Mouse (Mus musculus) limb, embryonic 11.5 days (tissue): ENCODE measurements around the gene Ccdc85b. TPM values are rescaled to one million over a fixed set of nuclear protein-coding genes. Genes with fewer than 3 reads are reported as not detected.

Experiments used
- ATAC-seq: fragments of 200-750 bp; cut with Nextera tagmentation; 2 replicates; pipeline ENCODE4 v1.8.0; 2017; ENCODE audit warnings: low read depth; ENCODE audit not compliant: insufficient number of reproducible peaks, low FRiP score, low TSS enrichment
- DNase-seq: peaks from one replicate; pipeline ENCODE4 v3.0.0-alpha.2; 2015; ENCODE audit warnings: low spot score
- H3K27ac ChIP-seq: fragments of 300-500 bp; sonication (generic); replicated peaks from 2 replicates; pipeline ENCODE4 v1.5.1; 2014; ENCODE audit warnings: low read depth, mild to moderate bottlenecking, low read length
- H3K27me3 ChIP-seq: fragments of 300-500 bp; sonication (generic); 2 replicates; pipeline ENCODE4 v1.6.1; 2014; ENCODE audit warnings: mild to moderate bottlenecking, low read length, mixed read lengths; ENCODE audit not compliant: control insufficient read depth, insufficient read depth
- H3K36me3 ChIP-seq: fragments of 300-500 bp; sonication (generic); 2 replicates; pipeline ENCODE4 v1.6.1; 2014; ENCODE audit warnings: mild to moderate bottlenecking, low read length, moderate library complexity, mixed read lengths; ENCODE audit not compliant: control insufficient read depth, insufficient read depth
- H3K4me1 ChIP-seq: fragments of 300-500 bp; sonication (generic); 2 replicates; pipeline ENCODE4 v1.6.1; 2014; ENCODE audit warnings: low read length, mixed read lengths; ENCODE audit not compliant: control insufficient read depth, insufficient read depth
- H3K4me2 ChIP-seq: fragments of 300-500 bp; sonication (generic); 2 replicates; pipeline ENCODE4 v1.6.1; 2014; ENCODE audit warnings: low read depth, mild to moderate bottlenecking, moderate library complexity; ENCODE audit not compliant: severe bottlenecking
- H3K4me3 ChIP-seq: fragments of 300-500 bp; sonication (generic); 2 replicates; pipeline ENCODE4 v1.5.1; 2014; ENCODE audit warnings: low read depth, low read length
- H3K9ac ChIP-seq: fragments of 300-500 bp; sonication (generic); 2 replicates; pipeline ENCODE4 v1.6.1; 2014; ENCODE audit warnings: mild to moderate bottlenecking, low read length
- H3K9me3 ChIP-seq: fragments of 300-500 bp; sonication (generic); 2 replicates; pipeline ENCODE4 v1.6.1; 2016; ENCODE audit warnings: low read length; ENCODE audit not compliant: control insufficient read depth
- WGBS: fragments of 180-500 bp; shearing (Covaris S2); extraction: QIAGEN DNeasy Blood & Tissue Kit; methylation state at CpG from one replicate; pipeline ENCODE4 v1.1.7; 2014; 5-methylcytosine and 5-hydroxymethylcytosine counted together
- polyA plus RNA-seq: library from polyadenylated mRNA; unstranded; fragments of >200 nt; fragmentation: Nextera tagmentation; extraction: Ambion mirVana; gene quantifications from 2 replicates; pipeline ENCODE4 v1.2.1, GENCODE M21; 2014

The Ccdc85b gene
- polyA plus RNA-seq, 1 experiment from 2014 or later, result 7.9 TPM

- Histone ChIP-seq H3K9ac (no peak overlapping the region), H3K27me3 (no peaks in the 10 kb centered on the region), H3K27ac (no peak overlapping the region), H3K4me1 (peaks cover 4% of the 10 kb centered on the region; the same call in 1 of the 2 replicates), H3K4me3 (no peak overlapping the region), H3K36me3 (peaks cover 12% of the 10 kb centered on the region), H3K4me2 (no peak overlapping the region), H3K9me3 (no peaks in the 10 kb centered on the region)
- ATAC-seq (no peak), DNase-seq (no peak)
- 92% methylated on average over 7 of the region's 7 CpGs for WGBS
These were observed 28.1 kb upstream of the Ccdc85b start for GRCm38 (mm10) chr19:5485821-5486220.

- WGBS, result 92% methylated on average over 8 of the region's 8 CpGs
- Histone ChIP-seq H3K9me3 (no peaks in the 10 kb centered on the region), H3K27me3 (no peaks in the 10 kb centered on the region), H3K27ac (no peak overlapping the region), H3K9ac (no peak overlapping the region), H3K36me3 (peaks cover 12% of the 10 kb centered on the region), H3K4me3 (no peak overlapping the region), H3K4me2 (no peak overlapping the region), H3K4me1 (peaks cover 4% of the 10 kb centered on the region; the same call in 1 of the 2 replicates)
- ATAC-seq (no peak), DNase-seq (no peak)
These were observed 27.7 kb upstream of the Ccdc85b start for GRCm38 (mm10) chr19:5485371-5485770.

DNA sequence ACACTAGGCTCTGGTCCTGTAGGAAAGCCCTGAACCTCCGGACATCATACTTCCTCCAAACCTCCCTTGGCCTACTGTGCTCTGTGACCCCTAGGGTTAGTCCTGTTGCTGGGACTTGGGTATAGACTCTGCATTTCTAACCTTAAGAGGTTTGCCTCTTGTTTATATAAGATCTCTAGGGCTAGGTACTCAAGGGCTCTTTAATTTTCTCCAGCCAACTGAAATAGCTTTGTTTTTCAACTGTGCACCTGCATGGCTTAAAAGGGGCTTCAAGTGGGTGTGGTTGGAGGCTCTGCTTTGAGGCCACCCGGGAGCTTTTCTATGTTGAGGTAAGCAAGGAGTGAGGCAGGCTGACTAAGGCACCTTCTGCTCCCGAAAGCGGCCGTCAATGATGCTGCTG is 26.8 kb upstream of the Ccdc85b start:
- H3K4me3 ChIP-seq, result no peak overlapping the region
- H3K36me3 ChIP-seq, result peaks cover 13% of the 10 kb centered on the region
- H3K27ac ChIP-seq, result no peak overlapping the region
- H3K4me1 ChIP-seq, result peaks cover 4% of the 10 kb centered on the region; the same call in 1 of the 2 replicates
- 89% methylated on average over 5 of the region's 5 CpGs for WGBS
- no peak overlapping the region for H3K4me2 ChIP-seq
- no peak for DNase-seq
- ATAC-seq, result no peak
- H3K9ac ChIP-seq, result no peak overlapping the region
- H3K27me3 ChIP-seq, result no peaks in the 10 kb centered on the region
- H3K9me3 ChIP-seq, result no peaks in the 10 kb centered on the region

DNA sequence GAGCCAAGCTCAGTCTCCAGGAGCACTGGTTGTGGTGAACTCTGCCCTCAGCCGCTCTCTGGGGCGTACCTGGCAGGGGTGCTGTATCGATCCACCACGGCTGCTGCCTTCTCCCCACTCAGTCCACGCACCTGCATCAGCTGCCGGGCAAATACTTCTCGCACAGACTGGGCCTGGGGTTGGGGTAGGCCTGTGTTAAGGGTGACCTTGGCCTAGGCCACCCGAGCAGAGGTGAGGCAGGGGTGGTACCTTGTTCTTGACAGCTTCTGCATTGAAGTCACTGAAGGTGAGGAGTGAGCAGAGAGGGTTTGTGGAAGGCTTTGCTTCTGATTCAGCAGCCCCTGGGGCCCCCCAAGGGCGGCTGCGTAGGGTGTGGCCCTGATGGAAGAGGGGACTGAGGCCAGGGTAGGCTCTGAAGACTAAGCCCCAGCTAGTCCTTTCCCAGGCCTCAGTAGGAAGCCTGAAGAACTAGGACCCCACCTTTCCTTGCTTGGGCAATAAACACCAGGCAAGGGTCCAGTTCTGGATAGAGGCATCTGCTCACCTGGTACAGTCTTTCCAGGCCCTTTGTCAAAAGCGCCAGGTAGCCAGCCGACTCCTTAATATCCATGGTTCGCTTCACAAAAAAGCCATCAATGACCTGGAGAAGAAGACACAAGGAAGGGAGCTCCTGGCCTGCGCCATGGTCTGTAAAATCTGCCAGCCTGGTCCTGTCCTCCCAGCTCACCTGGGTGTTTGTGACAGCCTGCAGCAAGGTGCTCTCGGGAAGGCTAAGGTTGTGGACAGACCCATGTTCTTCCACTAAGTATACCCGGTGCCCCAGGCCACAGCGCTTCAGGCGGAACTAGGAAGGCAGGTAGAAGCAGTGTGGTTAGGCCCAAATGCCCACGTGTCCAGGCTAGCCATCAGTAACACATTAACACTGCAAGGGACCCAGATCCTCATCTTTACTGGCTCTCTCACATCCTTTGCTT is 26.0 kb upstream of the Ccdc85b start:
- WGBS, result 93% methylated on average over 19 of the region's 19 CpGs
- Histone ChIP-seq H3K27ac (no peak overlapping the region), H3K27me3 (no peaks in the 10 kb centered on the region), H3K9me3 (no peaks in the 10 kb centered on the region), H3K4me2 (no peak overlapping the region), H3K4me1 (peaks cover 4% of the 10 kb centered on the region; the same call in 1 of the 2 replicates), H3K4me3 (no peak overlapping the region), H3K36me3 (peaks cover 13% of the 10 kb centered on the region), H3K9ac (no peak overlapping the region)
- DNase-seq (no peak), ATAC-seq (no peak)

- Histone ChIP-seq H3K27me3 (no peaks in the 10 kb centered on the region), H3K4me3 (no peak overlapping the region), H3K4me1 (no peaks in the 10 kb centered on the region), H3K27ac (no peak overlapping the region), H3K4me2 (no peak overlapping the region), H3K36me3 (peaks cover 13% of the 10 kb centered on the region), H3K9me3 (no peaks in the 10 kb centered on the region), H3K9ac (no peak overlapping the region)
- ATAC-seq (no peak), DNase-seq (no peak)
- 91% methylated on average over 10 of the region's 10 CpGs for WGBS
These were observed 23.7 kb upstream of the Ccdc85b start for GRCm38 (mm10) chr19:5481398-5481797.

DNA sequence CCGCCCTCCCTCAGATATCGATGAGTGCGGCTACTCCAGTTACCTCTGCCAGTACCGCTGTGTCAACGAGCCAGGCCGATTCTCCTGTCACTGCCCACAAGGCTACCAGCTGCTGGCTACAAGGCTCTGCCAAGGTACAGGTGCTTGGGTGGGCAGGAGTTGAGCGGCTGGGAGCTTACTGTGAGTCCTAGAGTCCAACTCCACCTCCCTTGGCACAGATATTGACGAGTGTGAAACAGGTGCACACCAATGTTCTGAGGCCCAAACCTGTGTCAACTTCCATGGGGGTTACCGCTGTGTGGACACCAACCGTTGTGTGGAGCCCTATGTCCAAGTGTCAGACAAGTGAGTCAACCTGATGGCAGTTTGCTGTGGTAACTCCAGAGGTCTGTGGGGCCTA is 22.3 kb upstream of the Ccdc85b start:
- no peak overlapping the region for H3K9ac ChIP-seq
- no peaks in the 10 kb centered on the region for H3K9me3 ChIP-seq
- ATAC-seq (no peak), DNase-seq (no peak)
- peaks cover 12% of the 10 kb centered on the region for H3K36me3 ChIP-seq
- H3K27ac ChIP-seq, result no peak overlapping the region
- no peak overlapping the region for H3K4me2 ChIP-seq
- 92% methylated on average over 10 of the region's 10 CpGs for WGBS
- peaks cover 10% of the 10 kb centered on the region for H3K4me1 ChIP-seq
- H3K27me3 ChIP-seq, result no peaks in the 10 kb centered on the region
- H3K4me3 ChIP-seq, result no peak overlapping the region

GRCm38 (mm10) chr19:5477668-5478300 is 20.1 kb upstream of the Ccdc85b start:
- no peak overlapping the region for H3K9ac ChIP-seq
- H3K27me3 ChIP-seq, result no peaks in the 10 kb centered on the region
- ATAC-seq (no peak), DNase-seq (no peak)
- no peak overlapping the region for H3K4me2 ChIP-seq
- H3K9me3 ChIP-seq, result no peaks in the 10 kb centered on the region
- peaks cover 10% of the 10 kb centered on the region for H3K4me1 ChIP-seq
- WGBS, result 92% methylated on average over 18 of the region's 18 CpGs
- H3K36me3 ChIP-seq, result peaks cover 4% of the 10 kb centered on the region; the same call in 1 of the 2 replicates
- no peak overlapping the region for H3K27ac ChIP-seq
- H3K4me3 ChIP-seq, result no peak overlapping the region

- 83% methylated on average over 10 of the region's 10 CpGs for WGBS
- Histone ChIP-seq H3K27ac (no peak overlapping the region), H3K36me3 (peaks cover 4% of the 10 kb centered on the region; the same call in 1 of the 2 replicates), H3K9ac (no peak overlapping the region), H3K27me3 (no peaks in the 10 kb centered on the region), H3K9me3 (no peaks in the 10 kb centered on the region), H3K4me3 (no peak overlapping the region), H3K4me1 (peaks cover 10% of the 10 kb centered on the region), H3K4me2 (no peak overlapping the region)
- DNase-seq, result no peak
- no peak for ATAC-seq
These were observed 19.4 kb upstream of the Ccdc85b start for GRCm38 (mm10) chr19:5477004-5477667.
